Mouse (Mus musculus) megakaryocyte, embryonic 14.5 days (primary cell): Measurements from ENCODE around the gene F830045P16Rik. TPM values are rescaled to one million over a fixed set of nuclear protein-coding genes. Genes with fewer than 3 reads are reported as not detected.
"Not testable (repeated sequence)": the region's sequence is repeated elsewhere in the genome, so short reads cannot be mapped to it uniquely, and the experiment has no call there.

Source experiments
- H3K27me3 ChIP-seq: replicated peaks from 2 replicates; pipeline ENCODE3; 2012; ENCODE audit warnings: inconsistent platforms
- H3K36me3 ChIP-seq: replicated peaks from 2 replicates; pipeline ENCODE3; 2012; ENCODE audit warnings: low read length, inconsistent platforms, mixed read lengths
- H3K4me1 ChIP-seq: 2 replicates; pipeline ENCODE4 v1.6.1; 2012; ENCODE audit warnings: inconsistent platforms
- H3K4me3 ChIP-seq: replicated peaks from 2 replicates; pipeline ENCODE3; 2012; ENCODE audit warnings: moderate library complexity, mild to moderate bottlenecking, inconsistent platforms
- H3K9me3 ChIP-seq: 2 replicates; pipeline ENCODE4 v1.6.1; 2012; ENCODE audit warnings: inconsistent platforms
- FLI1 ChIP-seq: IDR thresholded peaks from 2 replicates; pipeline ENCODE4 v1.6.1; 2012; ENCODE audit warnings: low read length, inconsistent platforms, mixed read lengths
- GATA1 ChIP-seq: IDR thresholded peaks from 3 replicates; pipeline ENCODE4 v1.6.1; 2012; ENCODE audit warnings: mixed read lengths, low read length, inconsistent platforms, borderline replicate concordance
- polyA plus RNA-seq: library from polyadenylated mRNA; stranded (reverse); fragments of >175 nt; gene quantifications from 2 replicates; pipeline ENCODE4 v1.2.3, GENCODE M21; 2012; ENCODE audit warnings: low replicate concordance; ENCODE audit not compliant: insufficient read depth

F830045P16Rik gene
- polyA plus RNA-seq, 1 experiment: 0.08 TPM

GRCm38 (mm10) chr2:129502641-129503040 lies 33.8 kb downstream of the F830045P16Rik start:
- Histone ChIP-seq H3K36me3 (no peaks in the 10 kb centered on the region), H3K4me1 (no peaks in the 10 kb centered on the region), H3K9me3 (no peaks in the 10 kb centered on the region), H3K27me3 (peaks cover 5% of the 10 kb centered on the region), H3K4me3 (no peak overlapping the region)
- no peak for TF ChIP-seq GATA1
- TF ChIP-seq FLI1: no peak

- Histone ChIP-seq H3K9me3 (no peaks in the 10 kb centered on the region), H3K4me3 (peak overlapping the region; percentile 24), H3K4me1 (peaks cover 28% of the 10 kb centered on the region), H3K36me3 (no peaks in the 10 kb centered on the region), H3K27me3 (peaks cover 2% of the 10 kb centered on the region)
- no peak for TF ChIP-seq GATA1
These were observed 46.7 kb downstream of the F830045P16Rik start for GRCm38 (mm10) chr2:129489496-129490285.

- peaks cover 4% of the 10 kb centered on the region; the same call in 1 of the 2 replicates for H3K4me1 ChIP-seq
- H3K9me3 ChIP-seq: no peaks in the 10 kb centered on the region
- TF ChIP-seq FLI1 (no peak), GATA1 (no peak)
- no peaks in the 10 kb centered on the region for H3K36me3 ChIP-seq
- peaks cover 32% of the 10 kb centered on the region for H3K27me3 ChIP-seq
- no peak overlapping the region for H3K4me3 ChIP-seq
These were observed 53.3 kb downstream of the F830045P16Rik start for GRCm38 (mm10) chr2:129483150-129483549.

GRCm38 (mm10) chr2:129471905-129472304 lies 64.5 kb downstream of the F830045P16Rik start:
- TF ChIP-seq GATA1 (no peak), FLI1 (no peak)
- H3K4me1 ChIP-seq: 0 out of 2 replicates have a peak, but pooled peaks cover 3% of the 10 kb centered on the region
- no peaks in the 10 kb centered on the region for H3K9me3 ChIP-seq
- no peaks in the 10 kb centered on the region for H3K36me3 ChIP-seq
- peaks cover 23% of the 10 kb centered on the region for H3K27me3 ChIP-seq
- peak overlapping the region; percentile 65 for H3K4me3 ChIP-seq

GRCm38 (mm10) chr2:129470839-129471238 lies 65.6 kb downstream of the F830045P16Rik start:
- no peak for TF ChIP-seq FLI1
- no peak for TF ChIP-seq GATA1
- H3K9me3 ChIP-seq: no peaks in the 10 kb centered on the region
- peaks cover 20% of the 10 kb centered on the region for H3K27me3 ChIP-seq
- 0 out of 2 replicates have a peak, but pooled peaks cover 3% of the 10 kb centered on the region for H3K4me1 ChIP-seq
- H3K36me3 ChIP-seq: no peaks in the 10 kb centered on the region
- H3K4me3 ChIP-seq: no peak overlapping the region

- not testable (repeated sequence) for H3K27me3 ChIP-seq, H3K9me3 ChIP-seq, H3K4me3 ChIP-seq, H3K36me3 ChIP-seq
- peaks cover 25% of the 10 kb centered on the region for H3K4me1 ChIP-seq
These were observed 97.6 kb downstream of the F830045P16Rik start for GRCm38 (mm10) chr2:129438772-129439171.

GRCm38 (mm10) chr2:129435154-129435553 lies 101.2 kb downstream of the F830045P16Rik start:
- no peaks in the 10 kb centered on the region for H3K27me3 ChIP-seq
- H3K9me3 ChIP-seq: no peaks in the 10 kb centered on the region
- TF ChIP-seq FLI1 (no peak), GATA1 (no peak)
- H3K4me1 ChIP-seq: peaks cover 60% of the 10 kb centered on the region
- H3K4me3 ChIP-seq: no peak overlapping the region
- peaks cover 3% of the 10 kb centered on the region for H3K36me3 ChIP-seq

GRCm38 (mm10) chr2:129423741-129424140 lies 112.7 kb downstream of the F830045P16Rik start:
- Histone ChIP-seq H3K4me1 (peaks cover 53% of the 10 kb centered on the region), H3K36me3 (peaks cover 13% of the 10 kb centered on the region), H3K4me3 (no peak overlapping the region), H3K9me3 (peaks cover 7% of the 10 kb centered on the region; the same call in 1 of the 2 replicates), H3K27me3 (no peaks in the 10 kb centered on the region)
- no peak for TF ChIP-seq FLI1
- TF ChIP-seq GATA1: no peak

- Histone ChIP-seq H3K9me3 (peaks cover 4% of the 10 kb centered on the region; the same call in 1 of the 2 replicates), H3K4me3 (peak overlapping the region; percentile 76), H3K27me3 (no peaks in the 10 kb centered on the region), H3K4me1 (peaks cover 52% of the 10 kb centered on the region), H3K36me3 (peaks cover 10% of the 10 kb centered on the region)
- TF ChIP-seq FLI1 (no peak), GATA1 (no peak; the same call in 2 of the 3 replicates)
These were observed 115.4 kb downstream of the F830045P16Rik start for GRCm38 (mm10) chr2:129420897-129421561.

- TF ChIP-seq FLI1 (no peak), GATA1 (no peak)
- H3K27me3 ChIP-seq: no peaks in the 10 kb centered on the region
- no peak overlapping the region for H3K4me3 ChIP-seq
- peaks cover 4% of the 10 kb centered on the region for H3K36me3 ChIP-seq
- H3K9me3 ChIP-seq: peaks cover 4% of the 10 kb centered on the region; the same call in 1 of the 2 replicates
- H3K4me1 ChIP-seq: peaks cover 64% of the 10 kb centered on the region
These were observed 117.0 kb downstream of the F830045P16Rik start for GRCm38 (mm10) chr2:129419361-129419880.
